Mouse (Mus musculus) G1E-ER4 (cell line): ENCODE results near the gene Adgrd1. TPM values are rescaled to one million over a fixed set of nuclear protein-coding genes. Genes with fewer than 3 reads are reported as not detected.

Experiments used
- GATA1 ChIP-seq: IDR thresholded peaks from one replicate; pipeline ENCODE4 v1.8.0; 2012; ENCODE audit warnings: low read length, inconsistent platforms
- polyA plus RNA-seq: library from polyadenylated mRNA; stranded (reverse); fragments of >175 nt; gene quantifications from 2 replicates; pipeline ENCODE4 v1.2.3, GENCODE M21; 2012

Gene Adgrd1
- polyA plus RNA-seq = not detected in 2 replicates

DNA sequence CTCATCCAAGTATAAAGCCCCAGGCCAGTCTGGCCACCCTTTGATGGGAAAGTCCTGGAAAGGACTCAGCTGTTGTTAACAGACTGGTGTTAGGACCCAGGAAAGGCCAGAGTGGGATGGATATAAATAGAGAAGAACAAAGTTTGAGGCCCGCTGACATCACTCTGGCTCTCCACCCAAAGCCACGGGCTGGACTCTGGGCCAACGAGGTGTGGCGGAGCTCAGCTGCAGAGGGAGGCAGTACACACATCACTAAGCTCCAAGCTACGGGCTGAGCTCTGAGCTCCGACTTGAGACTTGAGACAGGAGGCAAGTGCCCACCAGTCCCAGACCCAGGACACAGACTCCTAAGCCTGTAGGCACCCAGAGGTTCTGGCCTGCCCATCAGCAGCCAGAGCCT, at the start of gene Adgrd1:
TSS of gene Adgrd1 (plus strand) at position 240 of the 400 bp plus-strand sequence.
- no peak for TF ChIP-seq GATA1

DNA sequence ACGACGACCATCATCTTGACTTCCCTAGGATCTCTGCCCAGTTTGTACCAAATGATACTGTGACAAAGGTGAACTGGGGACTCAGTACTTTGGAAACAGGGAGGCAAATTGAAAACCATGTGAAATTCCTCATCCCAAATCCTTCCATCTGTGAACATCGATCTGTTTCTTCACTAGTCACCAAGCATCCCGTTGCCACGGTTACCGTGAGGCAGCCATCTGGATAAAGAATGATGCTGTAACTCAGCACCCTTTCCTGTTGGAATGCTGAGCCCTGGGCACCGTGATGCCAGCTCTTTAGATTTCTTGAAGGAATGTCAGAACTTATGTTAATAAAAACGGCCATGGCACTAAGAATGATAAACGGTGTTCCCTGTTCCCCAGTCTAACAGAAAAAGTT, 47.2 kb upstream of the Adgrd1 start:
- TF ChIP-seq GATA1 = no peak

DNA sequence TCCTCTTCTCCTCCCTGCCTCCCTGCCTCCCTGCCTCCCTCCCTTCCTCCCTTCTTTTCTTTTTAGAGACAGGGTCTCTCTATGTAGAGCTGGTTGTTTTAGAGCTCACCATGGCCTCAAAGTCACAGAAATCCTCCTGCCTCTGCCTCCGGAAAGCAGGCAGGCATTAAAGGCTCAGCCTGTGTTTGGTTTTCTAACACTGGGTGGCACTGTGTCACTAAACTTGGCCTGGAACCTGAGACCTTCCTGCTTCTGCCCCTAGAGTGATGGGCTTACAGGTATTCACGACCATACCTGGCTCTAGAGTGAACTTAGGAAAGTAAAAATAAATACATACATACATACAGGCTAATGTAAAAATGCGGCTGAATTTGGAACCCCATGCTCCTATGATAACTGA, 44.6 kb upstream of the Adgrd1 start:
- no peak for TF ChIP-seq GATA1

DNA sequence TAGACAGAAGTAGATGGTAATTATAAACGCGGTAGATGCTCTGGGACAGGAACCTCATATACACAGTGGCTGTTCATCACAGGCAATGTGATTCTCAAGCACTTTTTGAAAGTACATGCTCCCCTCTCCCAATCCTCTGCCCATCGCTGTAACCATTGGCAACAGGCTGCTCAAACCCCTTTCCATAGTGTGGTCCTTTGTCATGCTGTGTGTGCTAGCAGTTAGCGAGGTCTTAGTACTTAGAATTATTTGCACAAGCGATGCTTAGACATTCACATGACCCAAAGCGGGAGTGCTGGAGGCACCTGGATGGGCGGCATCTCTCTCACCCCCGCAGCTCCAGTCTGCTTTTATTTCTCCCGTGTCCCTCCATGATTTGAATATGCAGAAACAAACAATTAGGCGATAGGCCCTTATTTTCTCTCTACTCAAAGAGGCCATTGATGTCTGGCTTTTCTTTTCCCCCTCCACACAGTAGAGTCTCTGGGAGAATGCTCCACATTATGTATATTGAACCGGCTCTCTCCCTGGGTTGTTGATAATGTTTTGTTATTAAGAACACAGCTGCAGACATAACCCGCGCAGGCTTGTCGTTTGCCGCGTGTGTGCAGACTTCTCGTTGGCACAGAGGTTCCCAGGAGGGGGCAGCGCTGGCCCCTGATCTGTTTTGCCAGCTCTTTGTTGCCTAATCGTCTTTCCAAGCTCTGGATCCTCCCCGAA, 43.8 kb upstream of the Adgrd1 start:
- TF ChIP-seq GATA1 = no peak

DNA sequence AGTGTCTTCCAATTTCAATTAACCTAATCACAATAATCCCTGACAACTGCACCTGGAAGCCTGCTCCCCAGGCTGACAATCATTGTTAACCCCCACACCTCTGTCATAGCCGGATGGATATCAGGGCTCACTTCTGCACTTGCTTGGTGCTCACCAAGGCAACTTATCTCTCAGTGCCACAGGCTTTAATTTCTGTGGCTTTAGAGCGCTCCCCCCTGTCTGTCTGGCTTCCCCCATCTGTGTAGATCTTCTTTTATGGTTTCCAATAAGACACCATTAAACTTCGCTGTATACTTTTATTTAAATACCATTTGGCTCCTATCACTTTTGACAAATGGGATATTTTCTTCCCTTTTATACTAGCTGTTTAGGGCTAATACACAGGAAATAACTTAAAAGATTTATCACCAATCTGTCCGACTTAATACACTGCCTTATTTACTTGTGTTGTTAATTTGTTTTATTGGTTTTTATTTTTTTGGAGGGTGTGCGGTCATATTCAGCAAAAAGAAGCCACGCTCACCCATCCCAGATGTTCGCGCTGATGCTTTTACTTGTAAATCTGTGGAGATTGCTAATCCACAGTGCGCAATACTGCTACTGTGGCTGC, 41.8 kb upstream of the Adgrd1 start:
- no peak for TF ChIP-seq GATA1

DNA sequence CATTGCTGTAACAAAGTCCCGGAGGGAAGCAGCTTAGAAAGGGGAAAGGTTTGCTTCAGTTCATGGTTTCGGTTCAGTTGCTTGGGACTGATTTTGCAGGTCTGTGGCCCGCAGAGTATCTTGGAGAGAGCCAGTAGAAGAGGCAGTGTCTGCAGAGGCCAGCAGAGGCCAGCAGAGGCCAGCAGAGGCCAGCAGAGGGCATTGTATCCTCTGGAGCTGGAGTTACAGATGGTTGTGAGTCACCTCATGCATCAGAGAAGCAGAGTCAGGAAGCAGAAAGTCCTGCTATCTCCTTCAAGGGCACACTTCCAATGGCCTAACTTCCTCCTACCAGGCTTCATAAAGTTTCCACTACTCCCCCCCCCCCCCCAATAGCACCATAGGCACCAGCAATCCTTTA, 37.4 kb upstream of the Adgrd1 start:
- TF ChIP-seq GATA1 = no peak

DNA sequence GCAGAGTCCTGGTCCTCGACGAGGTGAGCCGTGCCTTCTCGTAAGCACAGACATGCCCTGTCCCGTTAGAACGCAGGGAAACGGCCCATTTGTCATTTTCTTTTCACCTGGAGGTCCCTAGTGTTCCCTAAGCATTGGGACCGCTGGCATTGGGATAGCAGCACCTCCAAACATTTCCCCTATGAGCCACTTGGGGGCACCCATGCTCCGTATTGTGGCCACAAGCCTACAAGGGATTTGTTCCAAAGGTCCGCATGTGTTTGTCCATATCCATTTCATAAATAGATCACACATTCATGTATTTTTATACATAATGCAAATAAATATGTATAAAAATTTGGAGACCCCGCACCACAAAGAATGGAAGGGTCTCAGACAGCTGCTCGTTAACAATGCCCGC, 35.0 kb upstream of the Adgrd1 start:
- TF ChIP-seq GATA1 = no peak

DNA sequence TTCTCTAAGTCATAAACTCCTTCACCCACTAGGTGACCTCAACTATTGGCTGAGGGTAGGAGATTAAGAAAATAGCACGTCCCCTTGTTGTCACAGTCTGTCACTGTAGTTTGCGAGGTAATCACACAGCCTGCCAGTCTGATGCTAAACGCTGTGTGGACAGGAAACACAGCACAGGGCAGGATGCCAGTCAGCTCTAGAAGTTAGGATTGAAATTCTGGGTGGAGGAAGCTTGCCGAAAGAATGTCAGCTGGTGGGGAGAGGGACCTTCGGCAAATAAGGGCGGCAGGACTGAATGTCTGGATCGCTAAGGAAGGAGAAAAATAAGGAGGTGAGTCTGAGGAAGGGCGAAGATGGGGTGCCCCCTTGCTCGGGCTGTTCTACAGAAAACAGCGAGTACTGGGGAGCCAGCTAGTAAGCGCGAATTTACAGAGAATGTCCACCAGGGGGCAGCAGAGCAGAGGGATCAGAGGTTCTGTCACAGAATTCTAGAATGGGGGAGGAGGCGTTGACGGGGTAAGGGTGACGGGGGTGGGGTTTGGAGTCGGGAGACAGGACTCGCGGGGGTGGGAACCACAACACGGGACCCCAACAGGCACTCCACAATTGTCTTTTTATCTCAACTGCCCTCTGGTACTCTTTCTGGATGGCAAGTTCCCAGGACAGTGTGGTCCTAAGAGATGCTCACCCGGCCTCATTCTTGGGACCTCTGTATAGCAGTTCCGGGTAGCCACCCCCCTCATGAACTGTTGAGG, 33.3 kb upstream of the Adgrd1 start:
- TF ChIP-seq GATA1 = no peak

DNA sequence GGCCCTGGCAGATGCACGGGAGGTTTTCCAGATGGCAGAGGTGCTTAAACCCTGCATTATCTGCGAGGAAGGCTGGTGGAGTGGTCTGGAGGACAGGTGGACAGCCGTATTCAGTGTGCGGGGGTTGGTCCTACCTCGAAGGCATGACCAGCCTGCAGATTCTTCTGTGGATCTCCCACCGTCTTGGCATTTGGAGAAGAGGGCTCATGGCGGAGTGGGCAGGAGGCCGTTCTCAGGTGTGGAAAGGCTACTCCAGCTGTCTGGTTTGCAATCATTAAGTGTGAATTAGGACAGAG, 32.8 kb upstream of the Adgrd1 start:
- TF ChIP-seq GATA1 = no peak

DNA sequence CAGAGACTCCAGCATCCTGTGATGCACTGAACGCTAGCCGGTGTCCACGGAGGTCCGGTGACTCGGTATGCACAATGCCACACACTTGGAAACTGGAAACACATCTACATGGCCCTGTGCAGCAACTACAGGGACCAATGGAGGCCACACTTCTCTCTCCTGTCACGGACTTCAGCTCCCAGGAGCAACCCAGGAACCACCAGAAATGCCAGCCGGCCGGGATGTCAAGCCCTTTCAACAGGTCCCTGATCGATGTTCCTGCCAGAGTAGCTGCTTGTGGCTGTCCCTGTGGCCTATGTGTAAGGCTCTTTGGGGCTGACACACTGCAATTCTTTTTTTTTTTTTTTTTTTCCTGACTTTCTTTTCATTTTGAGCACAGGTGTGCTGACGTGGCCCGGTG, 32.4 kb upstream of the Adgrd1 start:
- no peak for TF ChIP-seq GATA1

DNA sequence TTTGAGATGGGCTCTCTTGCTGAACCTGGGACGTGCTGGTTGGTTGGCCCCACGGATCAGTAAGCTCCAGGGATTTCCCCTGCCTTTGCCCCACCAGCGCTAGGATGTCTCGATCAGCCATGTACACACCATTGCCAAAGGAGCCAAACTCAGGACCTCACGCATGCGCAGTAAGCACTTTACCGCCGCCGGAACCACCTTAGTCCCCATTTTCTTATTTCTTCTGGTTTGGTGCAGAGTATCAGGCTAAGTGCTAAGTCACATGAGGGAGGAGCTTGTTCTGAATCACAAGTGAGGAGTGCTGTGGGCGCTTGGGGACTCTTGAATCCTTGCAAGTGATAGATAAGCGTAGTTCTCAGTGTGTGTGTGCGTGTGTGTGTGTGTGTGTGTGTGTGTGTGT, 31.2 kb upstream of the Adgrd1 start:
- no peak for TF ChIP-seq GATA1

DNA sequence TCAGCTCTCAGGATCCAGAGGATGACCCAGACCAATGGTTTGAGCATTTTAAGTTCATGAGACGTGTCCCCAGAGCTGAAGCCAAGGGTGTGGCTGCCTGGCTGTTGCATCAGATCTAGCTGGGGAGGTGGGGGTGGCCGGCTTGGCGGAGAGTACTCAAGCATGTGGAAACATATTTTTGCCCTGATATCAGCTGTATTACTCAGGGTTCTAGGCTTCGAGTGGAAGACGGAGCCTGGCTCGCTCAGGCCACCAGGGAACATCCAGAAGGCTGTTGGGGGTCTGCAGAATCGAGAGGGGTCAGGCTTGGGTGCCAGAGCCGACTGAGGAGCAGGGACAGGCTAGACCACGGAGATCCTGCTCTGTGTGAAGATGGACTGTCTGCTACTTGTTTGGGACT, 30.6 kb upstream of the Adgrd1 start:
- TF ChIP-seq GATA1 = no peak

DNA sequence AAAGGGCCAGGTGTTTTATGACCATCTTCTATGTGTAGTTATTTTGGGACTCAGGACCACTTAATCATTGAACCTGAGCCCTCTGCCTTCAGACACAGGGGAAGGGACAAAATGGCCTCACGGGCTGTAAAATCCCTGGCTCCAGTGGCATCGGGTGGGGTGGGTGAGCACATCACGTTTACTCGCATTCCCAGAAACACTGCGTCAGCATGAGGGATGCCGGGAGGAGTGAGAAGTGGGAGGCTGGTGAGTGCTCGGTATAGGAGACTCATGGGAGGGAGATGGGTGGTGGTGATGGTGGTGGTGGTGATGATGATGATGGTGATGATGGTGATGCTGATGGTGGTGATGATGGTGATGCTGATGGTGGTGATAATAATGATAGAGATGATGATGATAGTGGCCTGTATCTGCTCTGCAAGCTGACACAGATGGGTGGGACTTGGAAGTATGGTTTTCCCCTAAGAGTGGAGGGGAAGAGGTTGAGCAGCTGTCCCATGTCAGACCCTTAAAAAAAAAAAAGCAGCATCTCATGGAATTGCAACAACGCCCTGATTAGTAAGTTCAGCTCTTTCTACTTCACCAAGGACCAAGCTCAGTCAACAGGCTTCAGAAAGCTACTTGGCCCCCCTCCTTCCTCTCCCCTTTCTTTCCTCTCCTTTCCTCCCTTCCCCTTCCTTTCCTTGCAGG, 29.9 kb upstream of the Adgrd1 start:
- TF ChIP-seq GATA1 = no peak

DNA sequence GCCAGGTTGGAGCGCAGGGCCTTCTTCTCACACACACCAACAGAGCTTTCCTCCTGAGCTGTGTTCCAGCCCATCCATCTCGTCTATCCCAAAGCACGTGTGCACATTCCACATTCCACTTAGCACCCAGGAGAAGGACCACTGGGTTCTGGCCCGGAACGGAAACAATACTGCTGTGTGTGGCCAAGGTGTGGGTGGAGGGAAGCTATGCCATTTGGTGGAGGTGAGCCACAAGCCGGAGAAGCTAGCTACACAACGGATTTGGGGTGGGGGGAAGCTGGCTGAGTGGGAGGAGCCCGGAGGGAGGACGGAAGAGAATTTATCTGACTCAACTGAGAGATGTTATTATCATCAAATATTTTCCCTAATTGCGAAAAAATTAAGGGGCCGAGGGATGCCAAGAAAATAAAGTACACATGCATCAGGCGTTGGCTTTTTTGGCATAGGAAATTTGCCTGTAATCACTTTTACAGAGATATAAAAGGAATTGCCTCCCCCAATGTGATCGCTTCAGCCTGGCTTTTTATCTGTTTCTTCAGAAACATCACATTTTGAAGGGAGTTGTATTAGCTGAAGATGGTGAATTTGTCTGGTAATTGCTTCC, 29.2 kb upstream of the Adgrd1 start:
- TF ChIP-seq GATA1 = no peak

DNA sequence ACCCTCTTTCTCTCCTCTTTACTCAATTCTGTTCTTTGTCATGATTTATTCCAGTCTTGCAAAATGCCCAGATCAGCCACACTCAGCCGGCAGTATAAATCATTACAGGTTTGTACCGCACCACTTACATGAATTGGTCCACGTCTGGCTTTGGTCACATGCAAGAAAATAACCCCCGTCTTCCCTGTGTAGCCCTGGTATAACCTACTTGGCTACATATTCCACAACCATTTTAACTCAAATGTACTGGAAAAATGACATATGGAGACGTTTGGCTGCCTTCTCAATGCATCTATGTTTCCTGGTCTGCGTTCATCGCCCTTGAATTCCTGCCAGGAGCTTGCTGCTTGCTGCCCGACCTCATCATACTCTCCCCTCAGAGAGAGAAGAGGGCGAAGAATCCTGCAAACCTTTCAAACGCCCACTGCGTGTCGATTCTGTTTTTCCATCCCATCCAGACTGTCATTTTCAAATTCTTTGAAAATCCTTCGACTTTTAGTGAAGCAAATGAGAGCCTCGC, 24.7 kb upstream of the Adgrd1 start:
- TF ChIP-seq GATA1 = no peak

DNA sequence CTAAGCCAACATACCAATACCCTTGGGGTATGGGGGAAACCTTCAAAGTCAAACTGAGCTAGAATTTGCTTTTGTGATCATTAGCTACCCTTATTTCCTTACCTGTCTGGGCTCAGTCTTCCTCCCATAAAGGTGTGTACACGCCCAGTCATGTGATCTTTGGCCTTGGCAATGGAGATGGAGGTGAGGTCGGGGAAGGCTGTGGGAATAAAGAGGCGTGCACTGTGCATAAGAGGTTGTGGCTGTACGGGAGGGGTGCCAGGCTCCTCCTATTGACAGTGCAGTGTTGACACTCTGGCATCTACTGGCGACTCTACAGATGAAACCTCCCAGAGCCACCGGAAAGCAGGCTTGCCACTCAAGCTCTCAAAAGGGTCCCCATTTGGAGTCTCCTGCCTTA, 23.1 kb upstream of the Adgrd1 start:
- TF ChIP-seq GATA1 = no peak

DNA sequence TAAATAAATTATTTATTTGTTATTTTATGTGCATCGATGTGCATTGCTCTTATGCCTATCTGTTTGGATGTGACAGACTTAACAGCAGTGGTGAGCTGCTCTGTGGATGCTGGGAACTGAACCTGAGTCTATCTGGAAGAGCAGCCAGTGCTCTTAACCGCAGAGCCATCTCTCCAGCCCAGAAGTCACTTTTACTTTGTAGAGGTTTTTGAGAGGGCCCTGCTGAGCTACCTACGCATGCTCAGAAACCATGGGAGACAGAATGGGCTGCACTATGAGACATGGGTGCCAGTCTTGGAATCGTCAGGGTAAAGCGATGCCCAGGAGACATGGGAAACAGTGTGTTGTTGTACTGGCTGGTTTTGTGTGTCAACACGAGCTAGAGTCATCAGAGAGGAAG, 20.5 kb upstream of the Adgrd1 start:
- no peak for TF ChIP-seq GATA1
